Mouse (Mus musculus) liver, adult 2 months (tissue): ENCODE measurements around the gene Mt1. TPM values are rescaled to one million over a fixed set of nuclear protein-coding genes. Genes with fewer than 3 reads are reported as not detected.
A peak's percentile ranks its signal among the peaks of the same experiment; 100 is the strongest.
"Not testable (repeated sequence)": the region's sequence is repeated elsewhere in the genome, so short reads cannot be mapped to it uniquely, and the experiment has no call there.

ENCODE experiments used
- DNase-seq: peaks from one replicate; pipeline ENCODE4 v3.0.0-alpha.2; 2011; ENCODE audit warnings: low read depth, low spot score; ENCODE audit errors: extremely low read depth
- H3K27ac ChIP-seq: fragments of 200-500 bp; replicated peaks from 2 replicates; pipeline ENCODE4 v1.5.1; 2012; ENCODE audit warnings: low read depth, mild to moderate bottlenecking, control low read depth, inconsistent platforms, low read length; ENCODE audit not compliant: insufficient read depth
- H3K27me3 ChIP-seq: fragments of 200-500 bp; 2 replicates; pipeline ENCODE4 v1.6.1; 2012; ENCODE audit warnings: mild to moderate bottlenecking, moderate library complexity, low read length, inconsistent platforms; ENCODE audit not compliant: control insufficient read depth, insufficient read depth
- H3K36me3 ChIP-seq: fragments of 200-500 bp; 2 replicates; pipeline ENCODE4 v1.6.1; 2012; ENCODE audit warnings: low read length, inconsistent platforms; ENCODE audit not compliant: control insufficient read depth, insufficient read depth
- H3K4me1 ChIP-seq: fragments of 200-500 bp; 2 replicates; pipeline ENCODE4 v1.6.1; 2011; ENCODE audit warnings: low read length; ENCODE audit not compliant: control insufficient read depth, insufficient read depth
- H3K4me3 ChIP-seq: fragments of 200-500 bp; 2 replicates; pipeline ENCODE4 v1.5.1; 2011; ENCODE audit warnings: low read depth, mild to moderate bottlenecking, control low read depth, low read length, moderate library complexity; ENCODE audit not compliant: insufficient read depth
- H3K79me2 ChIP-seq: fragments of 200-500 bp; 2 replicates; pipeline ENCODE4 v1.6.1; 2012; ENCODE audit warnings: inconsistent platforms, mild to moderate bottlenecking, low read length, moderate library complexity; ENCODE audit not compliant: control insufficient read depth, insufficient read depth
- H3K9ac ChIP-seq: fragments of 200-500 bp; 2 replicates; pipeline ENCODE4 v1.6.1; 2012; ENCODE audit warnings: low read depth, mild to moderate bottlenecking, control low read depth, inconsistent platforms, low read length
- CTCF ChIP-seq: fragments of 200-500 bp; IDR thresholded peaks from 2 replicates; pipeline ENCODE4 v1.5.1; 2011; ENCODE audit warnings: low read depth, low read length, control low read depth
- POLR2A ChIP-seq: fragments of 200-500 bp; IDR thresholded peaks from 2 replicates; pipeline ENCODE4 v1.6.1; 2011; ENCODE audit warnings: low read length, control low read depth; ENCODE audit not compliant: insufficient read depth; ENCODE audit errors: extremely low read depth
- WGBS: fragments of 180-500 bp; shearing (Covaris S2); methylation state at CpG from one replicate; pipeline ENCODE4 v1.1.7; 2018; 5-methylcytosine and 5-hydroxymethylcytosine counted together
- polyA plus RNA-seq: library from polyadenylated mRNA; depleted of rRNA; stranded (reverse); fragments of >200 nt; gene quantifications from 2 replicates; pipeline ENCODE4 v1.2.3, GENCODE M21; 2012
- total RNA-seq: library from RNA; depleted of rRNA; stranded (reverse); fragments of >200 nt; gene quantifications from 2 replicates; pipeline ENCODE4 v1.2.3, GENCODE M21; 2014

The Mt1 gene
- total and polyA plus RNA-seq, 2 experiments = 270 to 388 TPM

GRCm38 (mm10) chr8:94152513-94153300, 26.2 kb upstream of the Mt1 start, which contains the start of gene Mt3:
Gene Mt3 (plus strand): TSS chr8:94152607.
- Histone ChIP-seq H3K79me2 (no peaks in the 10 kb centered on the region), H3K4me3 (no peak within 1 kb of the TSS), H3K27me3 (no peaks in the 10 kb centered on the region), H3K4me1 (no peaks in the 10 kb centered on the region), H3K27ac (no peak within 1 kb of the TSS), H3K36me3 (no peaks in the 10 kb centered on the region), H3K9ac (0 out of 2 replicates have a peak within 1 kb of the TSS, but pooled peaks have one; percentile 24)
- WGBS = 5% methylated on average over 29 of the region's 29 CpGs
- TF ChIP-seq POLR2A (no peak), CTCF (peak; percentile 37)
- no peak for DNase-seq

DNA sequence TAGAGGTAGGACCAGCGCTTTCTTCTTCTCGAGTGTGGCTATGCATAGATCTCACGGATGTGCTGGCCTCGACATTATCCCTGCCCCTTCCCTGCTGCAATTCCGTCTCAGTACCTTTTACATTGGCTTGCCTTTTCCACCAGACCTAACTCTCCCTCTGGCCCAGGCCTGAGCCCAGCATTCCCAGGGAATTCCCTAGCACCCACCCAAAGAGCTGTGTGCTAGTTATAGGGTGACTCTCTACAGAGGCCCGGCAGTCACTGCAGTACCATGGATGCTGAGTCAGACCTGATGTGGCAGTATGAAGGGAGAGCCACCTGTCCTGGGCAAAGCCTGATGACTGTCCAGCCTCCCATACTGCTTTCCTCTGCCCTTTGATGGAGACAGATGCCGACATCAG, 25.4 kb upstream of the Mt1 start:
- Histone ChIP-seq H3K27me3 (no peaks in the 10 kb centered on the region), H3K36me3 (no peaks in the 10 kb centered on the region), H3K27ac (no peak overlapping the region), H3K79me2 (no peaks in the 10 kb centered on the region), H3K4me1 (no peaks in the 10 kb centered on the region), H3K9ac (no peak overlapping the region), H3K4me3 (no peak overlapping the region)
- TF ChIP-seq POLR2A = no peak
- WGBS = 42% methylated on average over 7 of the region's 7 CpGs
- DNase-seq = no peak

GRCm38 (mm10) chr8:94154537-94154936, 24.3 kb upstream of the Mt1 start:
- Histone ChIP-seq H3K27me3 (no peaks in the 10 kb centered on the region), H3K9ac (no peak overlapping the region), H3K79me2 (no peaks in the 10 kb centered on the region), H3K36me3 (no peaks in the 10 kb centered on the region), H3K4me1 (no peaks in the 10 kb centered on the region), H3K27ac (no peak overlapping the region), H3K4me3 (no peak overlapping the region)
- DNase-seq = no peak
- no peak for TF ChIP-seq CTCF
- TF ChIP-seq POLR2A = no peak
- WGBS = 71% methylated on average over 6 of the region's 6 CpGs

GRCm38 (mm10) chr8:94156092-94156491, 22.8 kb upstream of the Mt1 start:
- Histone ChIP-seq H3K27me3 (no peaks in the 10 kb centered on the region), H3K9ac (no peak overlapping the region), H3K36me3 (no peaks in the 10 kb centered on the region), H3K4me1 (no peaks in the 10 kb centered on the region), H3K79me2 (no peaks in the 10 kb centered on the region), H3K27ac (no peak overlapping the region), H3K4me3 (no peak overlapping the region)
- DNase-seq = no peak
- WGBS = 58% methylated on average over 4 of the region's 4 CpGs
- TF ChIP-seq POLR2A (no peak), CTCF (no peak)

GRCm38 (mm10) chr8:94165772-94166171, 13.1 kb upstream of the Mt1 start:
- not testable (repeated sequence) for H3K27ac ChIP-seq, DNase-seq, H3K9ac ChIP-seq, H3K27me3 ChIP-seq, H3K4me1 ChIP-seq, H3K79me2 ChIP-seq, H3K36me3 ChIP-seq, H3K4me3 ChIP-seq
- 63% methylated on average over 8 of the region's 8 CpGs for WGBS

GRCm38 (mm10) chr8:94167244-94167643, 11.6 kb upstream of the Mt1 start:
- Histone ChIP-seq H3K4me1 (peaks cover 19% of the 10 kb centered on the region), H3K36me3 (no peaks in the 10 kb centered on the region), H3K27me3 (no peaks in the 10 kb centered on the region), H3K79me2 (no peaks in the 10 kb centered on the region), H3K4me3 (no peak overlapping the region), H3K9ac (0 out of 2 replicates have a peak overlapping the region, but pooled peaks have one; percentile 7), H3K27ac (no peak overlapping the region)
- TF ChIP-seq POLR2A (no peak), CTCF (peak; percentile 81)
- peak; percentile 70 for DNase-seq
- 3% methylated on average over 6 of the region's 6 CpGs for WGBS
